ENCODE assay signal across 20 mouse cellular contexts in the genomic region with DNA sequence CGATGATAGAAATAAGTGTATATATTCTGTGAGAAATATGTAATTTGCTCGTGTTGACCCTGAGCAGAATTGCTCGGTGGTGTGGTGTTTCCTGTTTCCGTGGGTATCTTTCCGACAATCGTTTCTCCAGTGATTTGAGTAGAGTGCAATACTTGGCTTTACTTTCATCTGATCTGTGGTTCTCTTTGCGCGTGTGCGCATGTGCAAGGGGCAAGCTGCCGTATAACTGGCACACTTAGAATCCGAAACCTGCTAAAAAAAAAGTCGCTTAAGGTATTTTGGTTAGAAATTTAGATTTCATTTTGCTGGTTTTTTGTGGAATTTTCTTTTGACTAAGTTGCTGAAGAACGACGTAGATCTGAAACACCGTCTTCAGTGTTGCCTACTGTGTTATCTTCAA. TPM values are rescaled to one million over a fixed set of nuclear protein-coding genes. Genes with fewer than 3 reads are reported as not detected.
"Had no signal": no experiment of that assay in that cellular context is flagged by ENCODE, and none has a peak within 500 bp of the region (broad histone marks: within the 10 kb centered on the region; RNA-seq: fewer than 3 reads in every experiment).

No protein-coding gene starts in this region.

- H3K4me2 ChIP-seq: neural tube, embryonic 13.5 days; neural tube, embryonic 15.5 days; stomach, embryonic 15.5 days had no signal

- H3K4me3 ChIP-seq: neural tube, embryonic 13.5 days; neural tube, embryonic 15.5 days; stomach, embryonic 15.5 days had no signal

- H3K36me3 ChIP-seq: stomach, embryonic 15.5 days had no signal

- DNase-seq: retina, postnatal 1 day; right cerebral cortex, adult 18-20 months; right cerebral cortex, postnatal 14 days; right cerebral cortex, postnatal 25 days; right cerebral cortex, postnatal 4 days; spleen, adult 18-20 months; thymus, adult 18-20 months; thymus, adult 2 months; thymus, postnatal 14 days; thymus, postnatal 36 days; thymus, postnatal 4 days had no signal

- H3K4me1 ChIP-seq: neural tube, embryonic 13.5 days; neural tube, embryonic 15.5 days; stomach, embryonic 15.5 days had no signal

- H3K27me3 ChIP-seq: neural tube, embryonic 13.5 days; neural tube, embryonic 15.5 days; stomach, embryonic 15.5 days had no signal

- H3K27ac ChIP-seq: neural tube, embryonic 13.5 days; neural tube, embryonic 15.5 days; stomach, embryonic 15.5 days; stomach, postnatal 0 days had no signal

- H3K9ac ChIP-seq: neural tube, embryonic 13.5 days; neural tube, embryonic 15.5 days; stomach, embryonic 15.5 days had no signal

- H3K9me3 ChIP-seq: neural tube, embryonic 13.5 days; neural tube, embryonic 15.5 days; stomach, embryonic 15.5 days had no signal

RNA-seq across cellular contexts. Expression of a gene that starts 18.3 kb away (rescaled TPM):
- polyA plus RNA-seq: small intestine, adult 2 months had no signal

RNA-seq across cellular contexts. Expression of a gene that starts 41.3 kb away (rescaled TPM):
- total RNA-seq: neutrophil, adult 5-6 weeks had no signal
- polyA plus RNA-seq: spleen, adult 2 months; testis, adult 2 months; thymus, adult 2 months; urinary bladder, adult 2 months had no signal
